In the genomic region with DNA sequence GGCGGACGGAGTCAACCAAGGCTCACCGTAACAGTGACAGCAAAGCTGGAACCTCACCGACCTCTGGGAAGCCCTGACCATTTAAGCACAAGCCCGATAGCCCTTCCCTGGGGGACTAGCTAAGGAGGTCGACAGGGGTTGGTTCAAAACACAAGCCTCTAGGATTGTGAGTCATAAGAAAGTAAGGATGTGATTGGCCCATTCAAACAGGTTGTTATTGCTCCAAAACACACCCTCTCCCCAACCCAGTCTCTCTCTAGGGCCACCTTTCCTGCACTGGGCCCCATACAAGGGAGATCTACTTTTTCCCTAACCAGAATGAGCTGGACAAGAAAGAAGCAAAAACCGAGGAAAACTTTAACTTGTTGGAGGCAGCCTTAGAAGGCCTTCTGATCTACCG, we compare ENCODE assay signal across 18 mouse cellular contexts.
"Had no signal": no experiment of that assay in that cellular context is flagged by ENCODE, and none has a peak within 500 bp of the region (broad histone marks: within the 10 kb centered on the region; RNA-seq: fewer than 3 reads in every experiment).

No protein-coding gene starts in this region.

- H3K4me3 ChIP-seq: limb, embryonic 12.5 days; limb, embryonic 15.5 days; midbrain, embryonic 12.5 days; midbrain, embryonic 15.5 days; neural tube, embryonic 12.5 days; neural tube, embryonic 15.5 days had no signal

- H3K27ac ChIP-seq: limb, embryonic 12.5 days; limb, embryonic 15.5 days; liver, embryonic 14.5 days; macrophage; midbrain, embryonic 12.5 days; midbrain, embryonic 15.5 days; neural tube, embryonic 12.5 days; neural tube, embryonic 15.5 days; stomach, postnatal 0 days had no signal

- H3K27me3 ChIP-seq: limb, embryonic 12.5 days; limb, embryonic 15.5 days; midbrain, embryonic 12.5 days; midbrain, embryonic 15.5 days; neural tube, embryonic 12.5 days; neural tube, embryonic 15.5 days had no signal

- H3K36me3 ChIP-seq: limb, embryonic 12.5 days; limb, embryonic 15.5 days; midbrain, embryonic 12.5 days; midbrain, embryonic 15.5 days; neural tube, embryonic 12.5 days; neural tube, embryonic 15.5 days had no signal

- H3K4me1 ChIP-seq: limb, embryonic 12.5 days; limb, embryonic 15.5 days; midbrain, embryonic 12.5 days; midbrain, embryonic 15.5 days; neural tube, embryonic 12.5 days; neural tube, embryonic 15.5 days had no signal

- H3K9ac ChIP-seq: limb, embryonic 12.5 days; limb, embryonic 15.5 days; liver, embryonic 14.5 days; liver, postnatal 0 days; lung, embryonic 14.5 days; midbrain, embryonic 12.5 days; midbrain, embryonic 15.5 days; neural tube, embryonic 12.5 days; neural tube, embryonic 15.5 days had no signal

- H3K9me3 ChIP-seq: limb, embryonic 15.5 days; midbrain, embryonic 15.5 days had no signal

- DNase-seq: kidney, adult 8-10 months; kidney, postnatal 14 days; kidney, postnatal 4 days; left cerebral cortex, postnatal 4 days; liver, postnatal 0 days; lung, embryonic 14.5 days; right cerebral cortex, adult 18-20 months; right cerebral cortex, postnatal 14 days; right cerebral cortex, postnatal 4 days had no signal
